Mouse (Mus musculus): ENCODE results near the gene H2-Ob. TPM values are rescaled to one million over a fixed set of nuclear protein-coding genes. Genes with fewer than 3 reads are reported as not detected.
"Not testable (repeated sequence)": the region's sequence is repeated elsewhere in the genome, so short reads cannot be mapped to it uniquely, and the experiment has no call there.

The H2-Ob gene
- polyA plus RNA-seq, 2 experiments from 2014 or later = 57.3 to 70.9 TPM

DNA sequence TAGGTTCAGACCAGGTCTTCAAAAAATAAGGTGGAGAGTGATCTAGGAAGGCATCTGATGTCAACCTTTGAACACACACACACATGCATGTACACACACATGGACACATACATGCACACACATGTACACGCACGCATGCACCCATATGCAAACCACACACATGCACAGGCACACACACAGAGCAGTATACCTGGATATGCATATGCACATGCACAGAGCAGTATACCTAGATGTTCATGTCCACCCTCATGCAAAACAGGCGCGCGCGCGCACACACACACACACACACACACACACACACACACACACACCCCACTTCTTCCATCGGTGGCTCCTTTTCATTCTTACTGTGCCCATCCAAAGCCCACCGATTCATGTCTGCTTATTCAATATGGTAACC, 30.8 kb upstream of the H2-Ob start:
- no peak for ATAC-seq

- ATAC-seq = no peak
Observed at GRCm38 (mm10) chr17:34208421-34208820, 30.3 kb upstream of the H2-Ob start.

- no peak for ATAC-seq
Observed at GRCm38 (mm10) chr17:34209680-34210079, 29.0 kb upstream of the H2-Ob start.

GRCm38 (mm10) chr17:34210599-34210998, 28.1 kb upstream of the H2-Ob start:
- ATAC-seq = peak; percentile 36

GRCm38 (mm10) chr17:34211746-34212365, 26.8 kb upstream of the H2-Ob start:
- ATAC-seq = peak; percentile 53

DNA sequence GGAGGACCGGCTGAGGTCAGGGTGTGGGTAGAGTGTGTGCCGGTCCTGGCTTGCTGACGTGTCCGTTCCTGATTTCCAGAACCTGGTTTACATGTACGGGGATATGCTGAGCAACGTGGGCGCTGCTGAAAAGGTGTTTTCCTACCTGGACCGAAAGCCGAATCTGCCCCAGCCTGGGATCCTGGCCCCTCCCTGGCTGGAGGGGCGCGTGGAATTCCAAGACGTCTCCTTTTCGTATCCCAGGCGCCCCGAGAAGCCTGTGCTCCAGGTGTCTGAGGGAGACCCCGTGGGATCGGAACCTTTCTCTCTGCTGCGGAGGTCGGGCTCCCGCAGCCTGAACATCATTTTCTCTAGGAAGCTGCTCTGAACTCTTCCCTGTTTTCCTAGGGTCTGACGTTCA, 24.8 kb upstream of the H2-Ob start:
- ATAC-seq = no peak

DNA sequence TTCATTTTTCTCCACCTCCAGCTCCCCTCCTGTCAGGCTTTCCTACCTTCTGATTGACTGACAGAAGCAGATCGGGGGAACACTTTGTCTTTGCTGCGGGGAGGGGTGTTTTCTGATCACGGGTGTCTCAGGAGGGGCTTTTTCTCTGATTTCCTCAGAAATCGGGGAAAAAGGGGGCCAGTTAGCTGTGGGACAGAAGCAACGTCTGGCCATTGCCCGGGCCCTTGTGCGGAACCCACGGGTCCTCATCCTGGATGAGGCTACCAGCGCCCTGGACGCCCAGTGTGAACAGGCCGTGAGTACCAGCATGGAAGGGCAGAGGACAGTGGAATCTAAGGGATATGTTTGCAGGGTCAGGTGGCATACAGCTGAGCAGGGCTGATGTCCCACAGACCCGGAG, 23.5 kb upstream of the H2-Ob start:
- no peak for ATAC-seq

- ATAC-seq = no peak
Observed at GRCm38 (mm10) chr17:34217216-34217928, 21.3 kb upstream of the H2-Ob start.

GRCm38 (mm10) chr17:34217986-34218385, 20.7 kb upstream of the H2-Ob start:
- no peak for ATAC-seq

GRCm38 (mm10) chr17:34218675-34219074, 20.0 kb upstream of the H2-Ob start:
- ATAC-seq = peak; percentile 69

GRCm38 (mm10) chr17:34219096-34219495, 19.6 kb upstream of the H2-Ob start:
- peak; percentile 44 for ATAC-seq

- not testable (repeated sequence) for ATAC-seq
Observed at GRCm38 (mm10) chr17:34219801-34220200, 18.9 kb upstream of the H2-Ob start.

DNA sequence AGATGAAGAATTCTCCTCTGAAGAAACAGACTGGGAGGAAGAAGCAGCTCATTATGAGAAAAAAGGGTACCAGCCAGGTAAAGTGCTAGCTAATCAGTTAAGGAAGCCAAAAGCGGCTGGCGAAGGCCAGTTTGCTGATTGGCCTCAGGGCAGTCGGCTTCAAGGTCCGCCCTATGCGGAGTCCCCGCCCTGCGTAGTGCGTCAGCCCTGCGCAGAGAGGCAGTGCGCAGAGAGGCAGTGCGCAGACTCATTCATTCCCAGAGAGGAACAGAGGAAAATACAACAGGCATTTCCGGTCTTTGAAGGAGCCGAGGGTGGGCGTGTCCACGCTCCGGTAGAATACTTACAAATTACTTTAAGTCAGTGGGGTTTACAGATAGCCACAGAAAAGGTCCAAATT, 18.3 kb upstream of the H2-Ob start:
- not testable (repeated sequence) for ATAC-seq

DNA sequence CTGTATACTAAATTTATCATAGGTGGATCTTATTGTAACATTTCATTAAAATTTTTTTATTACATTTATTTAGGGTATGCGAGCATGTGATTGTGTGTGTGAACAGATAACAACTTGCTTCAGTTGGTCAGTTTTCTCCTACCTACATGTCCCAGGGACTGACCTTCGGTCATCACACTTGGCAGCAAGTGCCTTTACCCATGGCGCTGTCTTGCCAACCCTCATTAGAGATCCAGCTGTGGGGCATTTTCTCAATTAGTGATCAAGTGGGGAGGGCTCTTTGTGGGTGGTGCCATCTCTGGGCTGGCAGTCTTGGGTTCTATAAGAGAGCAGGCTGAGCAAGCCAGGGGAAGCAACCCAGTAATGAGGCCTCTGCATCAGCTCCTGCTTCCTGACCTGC, 13.9 kb upstream of the H2-Ob start:
- no peak for ATAC-seq

GRCm38 (mm10) chr17:34225426-34225825, 13.3 kb upstream of the H2-Ob start:
- ATAC-seq = no peak

DNA sequence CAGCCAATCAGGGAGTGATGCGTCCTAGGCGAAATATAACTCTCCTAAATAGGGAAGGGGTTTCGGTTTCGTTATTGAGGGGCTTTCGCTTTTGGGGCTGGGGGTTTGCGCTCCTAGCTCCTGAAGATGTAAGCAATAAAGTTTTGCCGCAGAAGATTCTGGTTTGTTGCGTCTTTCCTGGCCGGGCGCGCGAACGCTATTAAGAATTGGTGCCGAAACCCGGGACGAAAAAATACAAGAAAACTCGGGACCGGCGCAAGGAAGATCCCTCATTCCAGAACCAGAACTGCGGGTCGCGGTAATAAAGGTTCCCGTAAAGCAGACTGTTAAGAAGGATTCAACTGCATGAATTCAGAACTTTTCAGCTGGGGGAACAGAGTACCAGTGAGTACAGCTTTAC, 12.8 kb upstream of the H2-Ob start:
- not testable (repeated sequence) for ATAC-seq

DNA sequence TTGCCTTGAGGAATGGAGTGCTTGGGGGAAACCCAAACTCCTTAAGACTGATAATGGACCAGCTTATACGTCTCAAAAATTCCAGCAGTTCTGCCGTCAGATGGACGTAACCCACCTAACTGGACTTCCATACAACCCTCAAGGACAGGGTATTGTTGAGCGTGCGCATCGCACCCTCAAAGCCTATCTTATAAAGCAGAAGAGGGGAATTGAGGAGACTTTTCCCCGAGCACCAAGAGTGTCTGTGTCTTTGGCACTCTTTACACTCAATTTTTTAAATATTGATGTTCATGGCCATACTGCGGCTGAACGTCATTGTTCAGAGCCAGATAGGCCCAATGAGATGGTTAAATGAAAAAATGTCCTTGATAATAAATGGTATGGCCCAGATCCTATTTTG, 7.7 kb upstream of the H2-Ob start:
- ATAC-seq = not testable (repeated sequence)

DNA sequence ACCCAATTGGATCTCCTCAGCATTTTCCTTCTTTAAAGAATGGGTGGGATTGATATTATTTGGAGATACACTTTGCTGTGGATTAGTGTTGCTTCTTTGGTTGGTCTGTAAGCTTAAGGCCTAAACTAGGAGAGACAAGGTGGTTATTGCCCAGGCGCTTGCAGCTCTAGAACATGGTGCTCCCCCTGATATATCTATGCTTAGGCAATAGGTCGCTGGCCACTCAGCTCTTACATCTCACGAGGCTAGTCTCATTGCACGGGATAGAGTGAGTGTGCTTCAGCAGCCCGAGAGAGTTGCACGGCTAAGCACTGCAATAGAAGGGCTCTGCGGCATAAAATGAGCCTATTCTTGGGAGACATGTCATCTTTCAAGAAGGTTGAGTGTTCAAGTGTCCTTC, 6.7 kb upstream of the H2-Ob start:
- ATAC-seq = not testable (repeated sequence)

- ATAC-seq = peak; percentile 74
Observed at GRCm38 (mm10) chr17:34234926-34235325, 3.8 kb upstream of the H2-Ob start.

DNA sequence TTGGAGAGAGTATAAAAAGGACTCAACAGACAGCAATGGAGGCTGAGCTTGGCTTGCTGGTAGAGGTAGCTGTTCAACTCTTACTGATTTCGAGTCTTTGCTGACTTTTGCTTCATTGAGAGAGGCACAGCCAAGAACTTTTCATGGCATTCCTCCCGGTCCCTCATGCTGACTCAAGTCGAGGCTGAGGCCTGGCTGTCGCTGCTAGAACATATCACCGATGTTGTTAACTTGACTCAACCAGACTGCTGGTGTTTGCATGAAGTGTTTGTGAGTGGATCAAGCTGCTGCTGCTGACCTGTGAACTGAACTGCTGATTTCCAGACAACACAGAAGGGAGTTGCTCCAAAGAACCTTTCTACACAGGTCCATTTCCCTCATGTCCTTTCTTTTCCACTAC, 2.0 kb upstream of the H2-Ob start:
- ATAC-seq = no peak

- ATAC-seq = no peak
Observed at GRCm38 (mm10) chr17:34237741-34238140, 962 bp upstream of the H2-Ob start.

DNA sequence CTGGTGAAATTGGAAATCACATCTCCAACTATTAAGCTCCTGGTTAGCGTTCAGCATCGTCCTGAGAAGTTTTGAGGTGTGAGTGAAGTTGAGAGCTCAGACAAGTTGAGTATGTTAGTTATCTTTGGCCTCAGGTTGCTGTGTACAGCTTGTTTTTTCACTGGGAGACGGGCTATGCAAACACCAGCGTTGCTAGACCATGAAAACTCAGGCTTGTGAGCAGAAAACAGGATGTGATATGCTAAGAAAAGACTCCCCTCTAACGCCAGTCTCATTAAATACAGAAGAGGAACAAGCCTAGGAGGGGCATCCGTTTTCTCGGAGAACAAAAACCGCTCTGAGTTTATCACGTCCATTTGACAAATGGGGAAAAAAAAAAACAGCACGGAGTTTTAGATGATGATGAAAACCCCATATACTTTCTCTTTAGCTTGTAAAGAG, 918 bp downstream of the H2-Ob start:
- peak; percentile 38 for ATAC-seq

GRCm38 (mm10) chr17:34240366-34240765, 1.7 kb downstream of the H2-Ob start:
- no peak for ATAC-seq

DNA sequence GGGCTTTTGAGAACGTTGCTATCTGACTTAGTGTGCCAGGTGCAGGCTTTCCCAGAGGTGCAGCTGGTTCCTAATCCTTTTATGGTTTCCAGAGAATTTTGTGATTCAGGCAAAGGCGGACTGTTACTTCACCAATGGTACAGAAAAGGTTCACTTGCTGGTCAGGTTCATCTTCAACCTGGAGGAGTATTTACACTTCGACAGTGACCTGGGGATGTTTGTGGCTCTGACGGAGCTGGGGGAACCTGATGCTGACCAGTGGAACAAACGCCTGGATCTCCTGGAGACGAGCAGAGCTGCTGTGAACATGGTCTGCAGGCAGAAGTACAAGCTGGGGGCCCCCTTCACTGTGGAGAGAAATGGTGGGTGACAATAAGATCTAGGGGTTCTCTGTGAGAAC, 2.2 kb downstream of the H2-Ob start:
- no peak for ATAC-seq

Measured in activated CD4-positive, CD25-positive, alpha-beta regulatory T cell, adult 4 months (primary cell).